Mouse (Mus musculus) intestine, postnatal 0 days (tissue): Measurements from ENCODE around the gene C1qc. TPM values are rescaled to one million over a fixed set of nuclear protein-coding genes. Genes with fewer than 3 reads are reported as not detected.

Experiments used
- ATAC-seq: fragments of 200-750 bp; cut with Nextera tagmentation; 2 replicates; pipeline ENCODE4 v1.8.0; 2017; ENCODE audit warnings: mild to moderate bottlenecking, moderate TSS enrichment, moderate library complexity
- H3K27ac ChIP-seq: fragments of 300-500 bp; sonication (generic); 2 replicates; pipeline ENCODE4 v1.5.1; 2014; ENCODE audit warnings: mild to moderate bottlenecking, low read depth, low read length, moderate library complexity
- H3K27me3 ChIP-seq: fragments of 300-500 bp; sonication (generic); replicated peaks from 2 replicates; pipeline ENCODE4 v1.6.1; 2014; ENCODE audit warnings: low read length, mixed read lengths; ENCODE audit not compliant: control insufficient read depth, insufficient read depth
- H3K36me3 ChIP-seq: fragments of 300-500 bp; sonication (generic); 2 replicates; pipeline ENCODE4 v1.6.1; 2014; ENCODE audit warnings: mild to moderate bottlenecking, moderate library complexity; ENCODE audit not compliant: control insufficient read depth, insufficient read depth
- H3K4me1 ChIP-seq: fragments of 300-500 bp; sonication (generic); replicated peaks from 2 replicates; pipeline ENCODE4 v1.6.1; 2014; ENCODE audit warnings: antibody characterized with exemption, low read length, mixed read lengths; ENCODE audit not compliant: control insufficient read depth, insufficient read depth
- H3K4me2 ChIP-seq: fragments of 300-500 bp; sonication (generic); replicated peaks from 2 replicates; pipeline ENCODE4 v1.6.1; 2014; ENCODE audit warnings: low read depth, mild to moderate bottlenecking, moderate library complexity
- H3K4me3 ChIP-seq: fragments of 300-500 bp; sonication (generic); 2 replicates; pipeline ENCODE4 v1.5.1; 2014; ENCODE audit warnings: low read depth, low read length
- H3K9ac ChIP-seq: fragments of 300-500 bp; sonication (generic); 2 replicates; pipeline ENCODE4 v1.6.1; 2014; ENCODE audit warnings: mild to moderate bottlenecking, low read depth, low read length
- H3K9me3 ChIP-seq: fragments of 300-500 bp; sonication (generic); 2 replicates; pipeline ENCODE4 v1.6.1; 2016; ENCODE audit warnings: mixed run types; ENCODE audit not compliant: control insufficient read depth
- CTCF ChIP-seq: sonication (generic); IDR thresholded peaks from 2 replicates; pipeline ENCODE4 v1.5.1; 2016; ENCODE audit warnings: low read depth, mild to moderate bottlenecking, control low read depth, antibody characterized with exemption, moderate library complexity
- WGBS: fragments of 180-500 bp; shearing (Covaris S2); extraction: QIAGEN DNeasy Blood & Tissue Kit; methylation state at CpG from one replicate; pipeline ENCODE4 v1.1.7; 2014; 5-methylcytosine and 5-hydroxymethylcytosine counted together
- polyA plus RNA-seq: library from polyadenylated mRNA; unstranded; fragments of >200 nt; fragmentation: Nextera tagmentation; extraction: Ambion mirVana; gene quantifications from 2 replicates; pipeline ENCODE4 v1.2.1, GENCODE M21; 2015

Gene C1qc
- polyA plus RNA-seq = 42.5 and 42.9 TPM in 2 replicates

GRCm38 (mm10) chr4:136892811-136893210, at the start of gene C1qc:
Gene C1qc (minus strand): TSS chr4:136893065.
- Histone ChIP-seq H3K4me2 (no peak within 1 kb of the TSS), H3K9me3 (no peaks in the 10 kb centered on the region), H3K4me1 (no peaks in the 10 kb centered on the region), H3K9ac (no peak within 1 kb of the TSS), H3K4me3 (no peak within 1 kb of the TSS), H3K36me3 (no peaks in the 10 kb centered on the region), H3K27ac (no peak within 1 kb of the TSS), H3K27me3 (peaks cover 18% of the 10 kb centered on the region; the same call in 1 of the 2 replicates)
- TF ChIP-seq CTCF = no peak
- WGBS = 54% methylated on average over 5 of the region's 5 CpGs
- ATAC-seq = 0 out of 2 replicates have a peak, but pooled peaks have one; percentile 11

GRCm38 (mm10) chr4:136937935-136938334, 45.1 kb upstream of the C1qc start:
- no peaks in the 10 kb centered on the region for H3K4me1 ChIP-seq
- ATAC-seq = no peak
- no peak overlapping the region for H3K9ac ChIP-seq
- H3K27ac ChIP-seq = no peak overlapping the region
- H3K4me3 ChIP-seq = no peak overlapping the region
- H3K27me3 ChIP-seq = 0 out of 2 replicates have a peak, but pooled peaks cover 9% of the 10 kb centered on the region
- WGBS = 76% methylated on average over 5 of the region's 5 CpGs
- no peak for TF ChIP-seq CTCF
- no peaks in the 10 kb centered on the region for H3K36me3 ChIP-seq
- no peak overlapping the region for H3K4me2 ChIP-seq
- no peaks in the 10 kb centered on the region for H3K9me3 ChIP-seq

DNA sequence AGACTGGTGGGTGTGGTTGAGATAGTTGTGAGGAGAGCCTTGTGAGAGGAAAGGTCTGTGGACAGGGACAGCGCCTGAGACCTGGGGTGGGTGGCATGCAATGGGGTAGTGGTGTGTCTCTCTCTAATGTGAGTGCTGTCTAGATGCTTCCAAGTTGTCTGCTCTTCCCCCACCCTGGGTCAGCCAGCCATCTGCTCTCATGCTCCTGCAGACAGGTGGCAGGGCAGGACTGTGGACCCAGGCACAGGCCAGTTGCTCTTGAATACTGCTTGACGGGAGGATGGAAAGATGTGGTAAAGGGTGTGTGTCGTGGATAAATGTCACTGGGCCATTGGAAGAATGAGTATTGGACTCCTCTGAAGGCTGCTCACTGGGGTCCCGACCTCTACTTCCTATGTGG, 44.5 kb upstream of the C1qc start:
- H3K9ac ChIP-seq = no peak overlapping the region
- no peaks in the 10 kb centered on the region for H3K4me1 ChIP-seq
- H3K4me2 ChIP-seq = no peak overlapping the region
- 0 out of 2 replicates have a peak, but pooled peaks cover 4% of the 10 kb centered on the region for H3K27me3 ChIP-seq
- no peak overlapping the region for H3K27ac ChIP-seq
- no peaks in the 10 kb centered on the region for H3K9me3 ChIP-seq
- no peak overlapping the region for H3K4me3 ChIP-seq
- WGBS = 77% methylated on average over 4 of the region's 4 CpGs
- H3K36me3 ChIP-seq = no peaks in the 10 kb centered on the region
- ATAC-seq = no peak
- TF ChIP-seq CTCF = no peak

DNA sequence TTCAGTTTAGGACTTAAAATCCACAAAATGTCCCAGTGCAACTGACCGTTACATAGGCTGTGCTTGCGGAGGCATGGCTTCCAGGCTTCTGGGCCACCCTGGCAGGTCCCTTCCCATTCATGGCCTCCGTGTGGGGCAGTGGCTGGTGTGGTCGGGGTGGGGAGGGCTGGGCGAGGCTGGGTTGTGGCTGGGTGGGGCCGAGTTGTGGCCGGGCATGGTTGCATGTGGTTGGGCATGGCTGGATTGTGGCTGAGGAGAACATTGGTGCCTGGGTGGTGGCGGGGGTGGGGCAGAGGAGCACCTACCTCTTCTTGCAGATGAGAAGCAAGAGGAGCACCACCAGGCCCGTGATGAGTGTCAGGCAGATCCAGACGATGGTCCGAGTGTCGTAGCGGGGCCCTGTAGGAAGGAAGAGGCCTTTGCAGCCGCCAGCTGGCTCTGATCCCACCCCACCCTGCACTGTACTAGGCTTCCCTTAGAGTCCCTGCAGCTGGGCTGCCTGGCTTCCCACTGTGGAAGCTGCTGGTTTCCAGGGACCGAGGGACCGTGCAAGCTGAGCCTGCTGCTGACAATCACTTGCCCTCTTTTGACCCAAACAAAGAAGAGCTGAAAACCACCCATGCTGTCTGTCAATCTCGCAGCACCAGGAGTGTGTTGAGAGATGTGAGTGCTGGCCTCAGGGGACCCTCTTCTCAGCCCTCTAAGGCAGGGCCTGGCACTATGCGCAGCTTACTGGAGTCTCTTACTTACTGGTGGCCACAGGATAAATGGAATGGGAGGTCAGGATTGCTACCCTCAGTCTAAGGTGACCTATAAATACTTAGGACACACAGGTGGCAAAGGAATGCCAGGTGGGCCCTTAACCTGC, 42.1 kb upstream of the C1qc start:
- Histone ChIP-seq H3K36me3 (no peaks in the 10 kb centered on the region), H3K27ac (no peak overlapping the region), H3K4me3 (no peak overlapping the region), H3K9ac (no peak overlapping the region), H3K9me3 (no peaks in the 10 kb centered on the region), H3K4me1 (no peaks in the 10 kb centered on the region), H3K4me2 (no peak overlapping the region), H3K27me3 (no peaks in the 10 kb centered on the region)
- no peak for ATAC-seq
- 49% methylated on average over 18 of the region's 18 CpGs for WGBS
- TF ChIP-seq CTCF = no peak

DNA sequence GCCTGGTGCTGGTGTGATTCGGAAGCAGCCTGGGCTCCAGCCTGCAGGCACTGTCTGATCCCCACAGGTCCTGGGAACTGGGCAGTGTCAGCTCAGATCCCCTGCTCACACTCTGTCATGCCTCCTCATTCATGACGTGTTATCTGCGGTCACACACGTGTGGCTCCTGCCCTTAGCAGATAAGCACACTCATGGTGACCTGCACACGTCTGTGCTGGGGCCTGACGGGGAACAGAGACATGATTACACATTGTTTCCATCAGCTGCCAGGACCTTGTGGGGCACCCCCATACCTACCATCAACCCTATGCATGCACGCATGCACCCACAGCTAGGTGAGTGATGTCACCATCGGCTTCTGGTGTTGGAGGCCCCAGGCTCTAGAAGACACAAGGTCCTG, 37.6 kb upstream of the C1qc start:
- no peaks in the 10 kb centered on the region for H3K9me3 ChIP-seq
- H3K27me3 ChIP-seq = peaks cover 4% of the 10 kb centered on the region; the same call in 1 of the 2 replicates
- no peak for TF ChIP-seq CTCF
- H3K4me1 ChIP-seq = no peaks in the 10 kb centered on the region
- WGBS = 78% methylated on average over 8 of the region's 8 CpGs
- ATAC-seq = no peak
- no peak overlapping the region for H3K9ac ChIP-seq
- H3K27ac ChIP-seq = no peak overlapping the region
- H3K4me2 ChIP-seq = no peak overlapping the region
- no peak overlapping the region for H3K4me3 ChIP-seq
- H3K36me3 ChIP-seq = no peaks in the 10 kb centered on the region

GRCm38 (mm10) chr4:136928928-136929327, 36.1 kb upstream of the C1qc start:
- no peak overlapping the region for H3K4me3 ChIP-seq
- H3K9me3 ChIP-seq = no peaks in the 10 kb centered on the region
- TF ChIP-seq CTCF = peak; percentile 73
- no peaks in the 10 kb centered on the region for H3K4me1 ChIP-seq
- H3K4me2 ChIP-seq = no peak overlapping the region
- H3K9ac ChIP-seq = no peak overlapping the region
- H3K27ac ChIP-seq = no peak overlapping the region
- H3K27me3 ChIP-seq = peaks cover 12% of the 10 kb centered on the region; the same call in 1 of the 2 replicates
- WGBS = 12% methylated on average over 5 of the region's 5 CpGs
- H3K36me3 ChIP-seq = no peaks in the 10 kb centered on the region
- no peak for ATAC-seq
